Mouse (Mus musculus) testis, adult 2 months (tissue): ENCODE measurements around the gene Reln. TPM values are rescaled to one million over a fixed set of nuclear protein-coding genes. Genes with fewer than 3 reads are reported as not detected.

Experiments used
- H3K27ac ChIP-seq: fragments of 200-500 bp; 2 replicates; pipeline ENCODE4 v1.5.1; 2012; ENCODE audit warnings: low read depth, low read length; ENCODE audit not compliant: control insufficient read depth, insufficient read depth
- H3K27me3 ChIP-seq: fragments of 200-500 bp; 2 replicates; pipeline ENCODE4 v1.6.1; 2012; ENCODE audit warnings: mild to moderate bottlenecking, low read length, moderate library complexity; ENCODE audit not compliant: control insufficient read depth, insufficient read depth
- H3K36me3 ChIP-seq: fragments of 200-500 bp; 2 replicates; pipeline ENCODE4 v1.6.1; 2012; ENCODE audit warnings: mild to moderate bottlenecking, low read length; ENCODE audit not compliant: control insufficient read depth, insufficient read depth
- H3K4me1 ChIP-seq: fragments of 200-500 bp; 2 replicates; pipeline ENCODE4 v1.6.1; 2012; ENCODE audit warnings: low read length; ENCODE audit not compliant: control insufficient read depth, insufficient read depth
- H3K4me3 ChIP-seq: fragments of 200-500 bp; 2 replicates; pipeline ENCODE4 v1.5.1; 2012; ENCODE audit warnings: low read depth, mild to moderate bottlenecking, low read length, moderate library complexity, mixed read lengths; ENCODE audit not compliant: control insufficient read depth
- CTCF ChIP-seq: fragments of 200-500 bp; IDR thresholded peaks from 2 replicates; pipeline ENCODE4 v1.5.1; 2012; ENCODE audit warnings: low read depth, mild to moderate bottlenecking, inconsistent platforms, low read length, moderate library complexity; ENCODE audit not compliant: control insufficient read depth, insufficient read depth, insufficient replicate concordance
- POLR2A ChIP-seq: fragments of 200-500 bp; IDR thresholded peaks from 2 replicates; pipeline ENCODE4 v1.6.1; 2012; ENCODE audit warnings: low read depth, mild to moderate bottlenecking, inconsistent platforms, low read length, moderate library complexity; ENCODE audit not compliant: control insufficient read depth
- polyA plus RNA-seq: library from polyadenylated mRNA; depleted of rRNA; stranded (reverse); fragments of >200 nt; gene quantifications from 2 replicates; pipeline ENCODE4 v1.2.3, GENCODE M21; 2012

Reln gene
- polyA plus RNA-seq, 1 experiment, result 11.5 TPM

GRCm38 (mm10) chr5:22072591-22072990, 271.9 kb downstream of the Reln start:
- no peak overlapping the region for H3K27ac ChIP-seq
- H3K4me3 ChIP-seq, result no peak overlapping the region
- TF ChIP-seq POLR2A, result no peak
- TF ChIP-seq CTCF, result no peak
- H3K27me3 ChIP-seq, result no peaks in the 10 kb centered on the region
- H3K36me3 ChIP-seq, result no peaks in the 10 kb centered on the region
- no peaks in the 10 kb centered on the region for H3K4me1 ChIP-seq

- H3K27ac ChIP-seq, result no peak overlapping the region
These were observed 285.3 kb downstream of the Reln start for GRCm38 (mm10) chr5:22059251-22059650.

DNA sequence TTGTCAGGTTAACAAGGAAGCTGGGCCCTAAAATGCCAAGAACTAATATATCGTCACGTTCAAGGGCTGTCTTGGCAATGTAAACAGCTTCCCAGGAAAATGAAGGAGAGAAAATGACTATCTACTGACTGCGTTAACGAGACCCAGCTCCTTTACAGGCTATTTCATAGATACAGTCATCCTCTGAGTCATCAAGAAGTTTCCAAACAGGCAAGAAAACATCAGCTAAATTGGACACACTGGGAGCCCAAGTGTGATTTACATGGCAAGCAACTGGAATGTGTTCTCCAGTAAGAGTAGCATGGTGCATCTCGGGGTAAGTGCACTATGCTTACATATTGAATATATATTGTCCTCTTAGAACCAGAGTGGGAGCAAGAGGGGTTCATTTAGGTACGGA, 302.7 kb downstream of the Reln start:
- H3K36me3 ChIP-seq, result no peaks in the 10 kb centered on the region
- no peaks in the 10 kb centered on the region for H3K27me3 ChIP-seq
- H3K4me1 ChIP-seq, result no peaks in the 10 kb centered on the region
- TF ChIP-seq CTCF, result no peak
- no peak overlapping the region for H3K4me3 ChIP-seq
- H3K27ac ChIP-seq, result no peak overlapping the region

More at GRCm38 (mm10) chr5:22059251-22059650, 285.3 kb downstream of the Reln start:
- no peaks in the 10 kb centered on the region for H3K27me3 ChIP-seq
- no peaks in the 10 kb centered on the region for H3K36me3 ChIP-seq
- H3K4me3 ChIP-seq, result no peak overlapping the region
- TF ChIP-seq POLR2A (no peak), CTCF (no peak)
- H3K4me1 ChIP-seq, result no peaks in the 10 kb centered on the region

DNA sequence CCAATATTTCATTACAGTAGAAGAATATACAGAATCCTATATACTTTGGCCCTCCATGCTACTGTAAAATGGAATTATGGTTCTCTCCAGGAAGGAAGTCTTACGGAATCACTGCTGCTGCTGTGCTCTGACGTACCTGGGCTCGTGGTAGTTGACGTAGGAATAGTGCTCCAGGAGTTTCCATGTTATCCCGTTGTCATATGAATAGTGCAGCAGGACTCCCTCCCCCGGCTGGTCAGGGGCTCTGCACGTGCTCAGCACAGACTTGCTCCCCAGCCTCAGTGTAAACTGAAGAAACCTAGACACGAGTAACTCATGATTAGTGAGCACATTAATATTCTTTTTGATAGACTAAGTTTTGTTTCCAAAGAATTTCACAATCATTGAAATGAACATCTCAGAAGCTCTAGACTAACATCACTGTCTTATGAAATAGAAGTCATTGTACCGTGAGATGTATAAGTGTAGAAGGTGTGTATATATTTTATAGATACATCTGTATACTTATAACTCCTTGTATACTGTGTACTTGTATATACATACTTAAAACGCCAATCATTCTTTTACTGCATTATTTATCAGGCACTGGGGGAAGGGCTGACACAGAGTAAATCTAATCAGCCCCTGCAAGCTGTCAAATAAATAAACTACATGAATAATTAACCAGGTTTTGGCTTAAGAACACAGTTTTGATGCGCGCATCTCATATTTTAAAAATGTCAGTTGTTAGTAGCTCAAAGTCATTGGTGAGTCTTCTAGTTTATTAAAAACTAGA, 304.9 kb downstream of the Reln start:
- Histone ChIP-seq H3K4me3 (no peak overlapping the region), H3K27me3 (no peaks in the 10 kb centered on the region), H3K36me3 (no peaks in the 10 kb centered on the region), H3K27ac (no peak overlapping the region), H3K4me1 (no peaks in the 10 kb centered on the region)
- TF ChIP-seq POLR2A, result no peak
- no peak for TF ChIP-seq CTCF

DNA sequence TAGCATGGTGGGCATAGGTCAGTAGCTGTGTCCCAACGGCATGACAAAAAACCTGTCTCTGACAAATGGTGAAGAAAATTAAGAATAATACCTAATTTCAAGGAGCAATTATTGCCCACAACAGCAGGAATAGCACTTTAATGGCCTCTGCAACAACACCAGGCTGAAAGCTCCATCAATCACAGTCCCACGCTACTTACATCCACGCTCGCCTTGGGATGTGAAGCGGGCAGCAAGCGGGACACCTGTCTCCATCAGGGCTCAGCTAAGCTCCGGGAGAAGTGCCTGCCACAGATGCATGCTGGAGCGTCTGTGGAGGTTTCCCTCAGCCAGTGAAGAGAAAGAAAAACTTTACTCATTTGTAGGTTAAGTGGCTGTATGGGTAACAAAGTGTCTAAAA, 309.3 kb downstream of the Reln start:
- TF ChIP-seq CTCF (no peak), POLR2A (no peak)
- Histone ChIP-seq H3K27me3 (no peaks in the 10 kb centered on the region), H3K4me1 (no peaks in the 10 kb centered on the region), H3K27ac (no peak overlapping the region), H3K36me3 (no peaks in the 10 kb centered on the region), H3K4me3 (no peak overlapping the region)

GRCm38 (mm10) chr5:22033039-22033438, 311.5 kb downstream of the Reln start:
- Histone ChIP-seq H3K27me3 (no peaks in the 10 kb centered on the region), H3K27ac (no peak overlapping the region), H3K36me3 (no peaks in the 10 kb centered on the region), H3K4me3 (no peak overlapping the region), H3K4me1 (no peaks in the 10 kb centered on the region)
- TF ChIP-seq POLR2A, result no peak
- no peak for TF ChIP-seq CTCF

DNA sequence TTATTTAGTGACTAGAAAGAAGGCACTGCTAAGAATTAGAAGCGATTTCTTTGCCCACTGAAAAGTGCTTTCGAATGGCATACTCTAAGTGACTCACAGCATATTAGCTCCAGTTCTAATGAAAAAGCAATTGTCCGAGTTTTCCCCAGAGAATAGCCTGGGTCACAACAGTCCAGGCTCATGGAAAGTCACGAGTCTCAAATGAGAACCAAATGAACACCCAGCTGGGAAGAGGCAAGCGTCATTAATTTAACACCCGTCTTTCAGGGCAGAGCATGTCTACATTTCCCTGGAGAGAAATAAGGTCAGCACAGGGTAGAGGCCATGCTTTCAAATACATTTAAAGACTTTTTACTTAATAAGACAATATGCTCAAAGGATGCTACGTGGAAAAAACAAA, 312.8 kb downstream of the Reln start:
- Histone ChIP-seq H3K4me1 (no peaks in the 10 kb centered on the region), H3K36me3 (no peaks in the 10 kb centered on the region), H3K27ac (no peak overlapping the region), H3K27me3 (no peaks in the 10 kb centered on the region), H3K4me3 (no peak overlapping the region)
- TF ChIP-seq POLR2A (no peak), CTCF (no peak)

GRCm38 (mm10) chr5:22028379-22028778, 316.1 kb downstream of the Reln start:
- Histone ChIP-seq H3K36me3 (no peaks in the 10 kb centered on the region), H3K4me3 (no peak overlapping the region), H3K27me3 (no peaks in the 10 kb centered on the region), H3K4me1 (no peaks in the 10 kb centered on the region), H3K27ac (no peak overlapping the region)
- TF ChIP-seq CTCF, result no peak
- TF ChIP-seq POLR2A, result no peak
